Mouse (Mus musculus): ENCODE measurements around the gene Phf21a.

Phf21a gene

GRCm38 (mm10) chr2:92402591-92403326 lies 309.8 kb downstream of the Phf21a start:
- DNase-seq (ENCODE audit: low spot score in 2 of 2) = no peak

- DNase-seq (ENCODE audit: low spot score in 2 of 2) = no peak
Observed at GRCm38 (mm10) chr2:92403776-92404319, 310.9 kb downstream of the Phf21a start.

DNA sequence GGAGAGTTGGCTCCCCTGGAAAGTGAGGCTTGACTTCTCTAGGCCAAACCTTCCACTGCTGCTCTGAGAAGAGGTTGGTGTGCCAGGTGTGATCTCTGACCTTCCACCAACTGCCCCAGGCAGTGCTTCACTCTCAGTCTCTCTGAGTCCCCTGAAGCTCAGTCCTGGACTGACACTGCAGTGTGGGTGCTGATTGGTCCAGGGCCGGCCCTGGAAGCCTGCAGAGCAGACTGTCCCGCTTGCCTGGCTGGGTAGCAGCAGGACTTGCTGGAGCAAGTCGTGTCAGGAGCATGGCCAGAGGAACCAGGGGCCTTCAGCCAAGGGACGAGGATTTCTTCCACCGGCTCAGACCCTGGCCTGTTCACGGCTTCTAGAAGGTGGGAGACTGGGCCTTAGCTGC lies 311.8 kb downstream of the Phf21a start:
- no peak for DNase-seq (ENCODE audit: low spot score in 2 of 2)

GRCm38 (mm10) chr2:92405687-92406086 lies 312.8 kb downstream of the Phf21a start:
- no peak for DNase-seq (ENCODE audit: low spot score in 2 of 2)

DNA sequence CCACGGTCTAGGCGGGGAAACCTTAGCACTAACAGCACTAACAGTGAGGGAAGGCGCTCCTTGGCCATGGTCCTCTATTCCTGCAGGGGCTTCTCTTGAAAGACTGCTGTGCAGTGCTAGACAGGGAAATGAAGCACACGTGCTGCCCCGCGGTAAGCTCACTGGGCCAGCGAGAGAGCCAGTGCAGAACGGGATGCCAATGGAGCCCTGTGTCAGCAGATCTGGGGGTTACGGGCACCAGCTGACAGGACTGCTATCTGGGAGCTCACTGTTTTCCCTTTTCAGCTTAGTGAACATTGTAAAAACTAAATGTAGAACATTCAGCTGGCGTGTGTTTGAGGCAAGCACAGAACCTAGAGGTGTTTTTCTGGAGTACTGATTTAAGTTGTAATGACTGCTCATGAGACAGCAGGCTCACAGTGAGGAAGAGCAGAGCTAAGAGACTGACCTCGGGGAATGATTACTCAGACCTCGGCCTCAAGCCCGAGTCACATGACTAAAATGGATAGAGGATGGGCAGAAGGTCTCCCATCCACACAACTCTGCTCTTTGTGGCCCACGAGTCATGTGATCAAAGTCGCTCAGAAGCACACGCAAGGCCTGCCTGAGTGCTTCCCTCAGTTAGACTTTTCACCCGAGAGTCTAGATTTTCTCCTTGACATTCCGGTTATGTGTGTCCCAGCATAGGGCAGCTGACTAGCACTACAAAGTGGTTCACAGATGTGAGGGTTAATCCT lies 315.6 kb downstream of the Phf21a start:
- DNase-seq (ENCODE audit: low spot score in 2 of 2) = no peak

- no peak for DNase-seq (ENCODE audit: low spot score in 2 of 2)
Observed at GRCm38 (mm10) chr2:92411705-92412104, 318.8 kb downstream of the Phf21a start.
